ENCODE assay signal across 8 mouse cellular contexts in genomic region chr4:98003323-98004107, GRCm38 (mm10).
DNase-seq lines count a peak whose midpoint lies in the region; ATAC-seq and TF ChIP-seq lines count a peak whose summit lies in the region.

No protein-coding gene starts in this region.

- H3K27me3 ChIP-seq in lung, embryonic 14.5 days (ENCODE audit: insufficient read depth, low read length) = no peaks in the 10 kb centered on the region
- H3K27me3 ChIP-seq in stomach, embryonic 14.5 days (ENCODE audit: control insufficient read depth, insufficient read depth, low read length) = no peaks in the 10 kb centered on the region

- peak; percentile 86 for ATAC-seq in lung, embryonic 14.5 days (ENCODE audit: insufficient read depth)
- ATAC-seq in stomach, embryonic 14.5 days (ENCODE audit: insufficient number of reproducible peaks, insufficient read depth, low FRiP score, low read depth) = peak; percentile 76

- H3K4me3 ChIP-seq in lung, embryonic 14.5 days (ENCODE audit: low read depth, low read length) = no peak overlapping the region
- no peak overlapping the region for H3K4me3 ChIP-seq in stomach, embryonic 14.5 days (ENCODE audit: low read depth, low read length)

- 0 out of 2 replicates have a peak overlapping the region, but pooled peaks have one; percentile 20 for H3K9ac ChIP-seq in lung, embryonic 14.5 days
- no peak overlapping the region for H3K9ac ChIP-seq in stomach, embryonic 14.5 days (replicated peaks; ENCODE audit: low read depth, low read length)

- peak; percentile 17 for DNase-seq in gastrocnemius, postnatal 10 days
- DNase-seq in gastrocnemius, adult 8-10 months (ENCODE audit: low spot score in 2 of 2) = no peak
- DNase-seq in gastrocnemius, postnatal 25 days = peak; percentile 13
- peak; percentile 40 for DNase-seq in kidney, adult 11 months
- peak; percentile 72 for DNase-seq in lung, embryonic 14.5 days
- no peak for DNase-seq in c-Kit-positive CD71-positive TER-119-positive erythroid progenitor cells, embryonic 14.5 days (ENCODE audit: low spot score)
- no peak for DNase-seq in frontal cortex, postnatal 10 days (ENCODE audit: low spot score in 2 of 2)

- no peak; the same call in 1 of the 2 replicates for TF ChIP-seq CTCF in lung, embryonic 14.5 days (IDR thresholded peaks at IDR 0.05; ENCODE audit: low read depth)

- H3K4me2 ChIP-seq in lung, embryonic 14.5 days = peak overlapping the region; percentile 40
- peak overlapping the region; percentile 21; the same call in 1 of the 2 replicates for H3K4me2 ChIP-seq in stomach, embryonic 14.5 days (replicated peaks; ENCODE audit: low read depth, low read length)

- H3K4me1 ChIP-seq in lung, embryonic 14.5 days (ENCODE audit: insufficient read depth) = peaks cover 22% of the 10 kb centered on the region
- H3K4me1 ChIP-seq in stomach, embryonic 14.5 days (ENCODE audit: control insufficient read depth, insufficient read depth, low read length) = peaks cover 23% of the 10 kb centered on the region

- 9% methylated on average over 12 of the region's 12 CpGs for WGBS in lung, embryonic 14.5 days
- 3% methylated on average over 12 of the region's 12 CpGs for WGBS in stomach, embryonic 14.5 days

- peak overlapping the region; percentile 95 for H3K27ac ChIP-seq in lung, embryonic 14.5 days (ENCODE audit: low read depth)
- H3K27ac ChIP-seq in stomach, embryonic 14.5 days (ENCODE audit: low read length) = peak overlapping the region; percentile 92

- H3K36me3 ChIP-seq in lung, embryonic 14.5 days (ENCODE audit: insufficient read depth) = peaks cover 8% of the 10 kb centered on the region; the same call in 1 of the 2 replicates
- no peaks in the 10 kb centered on the region; the same call in 1 of the 2 replicates for H3K36me3 ChIP-seq in stomach, embryonic 14.5 days (ENCODE audit: control insufficient read depth, insufficient read depth, low read length)

- no peaks in the 10 kb centered on the region for H3K9me3 ChIP-seq in lung, embryonic 14.5 days (ENCODE audit: low read depth, low read length)
- H3K9me3 ChIP-seq in stomach, embryonic 14.5 days (ENCODE audit: control insufficient read depth, low read depth, low read length) = no peaks in the 10 kb centered on the region

Comparison
In these comparisons a context has a peak if more than half of its experiments do, and no peak if none do; other contexts are left out.
1. DNase-seq: peak in gastrocnemius, postnatal 10 days (single experiment), gastrocnemius, postnatal 25 days (single experiment), kidney, adult 11 months (single experiment) and lung, embryonic 14.5 days (single experiment); none in gastrocnemius, adult 8-10 months (0 of 2), c-Kit-positive CD71-positive TER-119-positive erythroid progenitor cells, embryonic 14.5 days (single experiment) and frontal cortex, postnatal 10 days (0 of 2).